Mouse (Mus musculus) C2C12 (cell line): ENCODE measurements at regions not wholly inside any gene's neighbourhood (a gene's known extent, or its start where the extent isn't known, plus 50 kb on each side); places are given as distances from the start of the nearest gene placed in this dataset.

Source experiments
- CEBPB ChIP-seq: IDR thresholded peaks from one replicate; pipeline ENCODE4 v1.6.1; 2011; ENCODE audit warnings: low read depth, mild to moderate bottlenecking, control low read depth, moderate library complexity
- CTCF ChIP-seq: IDR thresholded peaks from one replicate; pipeline ENCODE4 v1.5.1; 2011; ENCODE audit not compliant: control insufficient read depth, insufficient read depth, insufficient read length
- FOSL1 ChIP-seq: IDR thresholded peaks from one replicate; pipeline ENCODE4 v1.8.0; 2011; ENCODE audit warnings: mild to moderate bottlenecking, low read length; ENCODE audit not compliant: poor library complexity, insufficient read depth, severe bottlenecking
- MAX ChIP-seq: IDR thresholded peaks from one replicate; pipeline ENCODE4 v1.6.1; 2011; ENCODE audit warnings: mild to moderate bottlenecking, control low read depth
- MYOD1 ChIP-seq: IDR thresholded peaks from one replicate; pipeline ENCODE4 v1.6.1; 2011; ENCODE audit warnings: low read depth; ENCODE audit not compliant: control insufficient read depth, insufficient read length
- MYOG ChIP-seq: IDR thresholded peaks from one replicate; pipeline ENCODE4 v1.6.1; 2011; ENCODE audit not compliant: control insufficient read depth, insufficient read length; ENCODE audit errors: extremely low read depth
- USF1 ChIP-seq: IDR thresholded peaks from one replicate; pipeline ENCODE4 v1.6.1; 2011; ENCODE audit warnings: low read depth, mild to moderate bottlenecking, control low read depth, moderate library complexity

- TF ChIP-seq CTCF = no peak
- TF ChIP-seq USF1 = no peak
- no peak for TF ChIP-seq FOSL1
- TF ChIP-seq CEBPB = no peak
- no peak for TF ChIP-seq MAX
- TF ChIP-seq MYOD1 = no peak
- TF ChIP-seq MYOG = no peak
Observed at GRCm38 (mm10) chr16:93392024-93392675, 211.7 kb downstream of the Setd4 start.
